In genomic region chr14:119006441-119007102, GRCm38 (mm10) we compare ENCODE assay signal across 7 mouse cellular contexts.
DNase-seq lines count a peak whose midpoint lies in the region; ATAC-seq and TF ChIP-seq lines count a peak whose summit lies in the region.

No protein-coding gene starts in this region.

- H3K4me2 ChIP-seq in intestine, embryonic 15.5 days (replicated peaks) = peak overlapping the region; percentile 78

- peak overlapping the region; percentile 33 for H3K9ac ChIP-seq in intestine, embryonic 15.5 days

- peaks cover 4% of the 10 kb centered on the region for H3K4me1 ChIP-seq in thymus, adult 2 months (replicated peaks; ENCODE audit: control insufficient read depth, insufficient read depth, low read length)
- 0 out of 2 replicates have a peak, but pooled peaks cover 2% of the 10 kb centered on the region for H3K4me1 ChIP-seq in intestine, embryonic 15.5 days (replicated peaks)
- peaks cover 15% of the 10 kb centered on the region for H3K4me1 ChIP-seq in midbrain, embryonic 10.5 days

- WGBS in thymus, adult 2 months = 1% methylated on average over 49 of the region's 49 CpGs
- WGBS in intestine, embryonic 15.5 days = under 1% methylated on average over 49 of the region's 49 CpGs
- WGBS in midbrain, embryonic 10.5 days = 2% methylated on average over 49 of the region's 49 CpGs

- TF ChIP-seq CTCF in thymus, adult 2 months (IDR thresholded peaks at IDR 0.05; ENCODE audit: borderline replicate concordance, control insufficient read depth, extremely low read depth, insufficient read depth, low read length, poor library complexity) = peak; percentile 40; the same call in 1 of the 2 replicates

- ATAC-seq in intestine, embryonic 15.5 days = peak; percentile 9; the same call in 1 of the 2 replicates

- H3K36me3 ChIP-seq in thymus, adult 2 months (ENCODE audit: control insufficient read depth, insufficient read depth, low read length) = no peaks in the 10 kb centered on the region
- no peaks in the 10 kb centered on the region for H3K36me3 ChIP-seq in intestine, embryonic 15.5 days
- H3K36me3 ChIP-seq in midbrain, embryonic 10.5 days = peaks cover 16% of the 10 kb centered on the region

- 0 out of 2 replicates have a peak, but pooled peaks have one; percentile 14 for TF ChIP-seq POLR2A in thymus, adult 2 months (IDR thresholded peaks at IDR 0.05; ENCODE audit: control insufficient read depth, extremely low read depth, insufficient read depth, low read length, poor library complexity)

- H3K9me3 ChIP-seq in intestine, embryonic 15.5 days = no peaks in the 10 kb centered on the region
- 0 out of 2 replicates have a peak, but pooled peaks cover 2% of the 10 kb centered on the region for H3K9me3 ChIP-seq in midbrain, embryonic 10.5 days (replicated peaks)

- H3K27me3 ChIP-seq in thymus, adult 2 months (ENCODE audit: control insufficient read depth, insufficient read depth, low read length) = no peaks in the 10 kb centered on the region
- H3K27me3 ChIP-seq in intestine, embryonic 15.5 days (replicated peaks) = no peaks in the 10 kb centered on the region
- H3K27me3 ChIP-seq in midbrain, embryonic 10.5 days (ENCODE audit: low read depth, poor library complexity, severe bottlenecking) = no peaks in the 10 kb centered on the region

- H3K27ac ChIP-seq in thymus, adult 2 months (ENCODE audit: control insufficient read depth, insufficient read depth, low read length) = no peak overlapping the region; the same call in 1 of the 2 replicates
- H3K27ac ChIP-seq in intestine, embryonic 15.5 days = peak overlapping the region; percentile 76
- H3K27ac ChIP-seq in midbrain, embryonic 10.5 days (replicated peaks) = peak overlapping the region; percentile 57; the same call in 1 of the 2 replicates

- H3K4me3 ChIP-seq in thymus, adult 2 months (ENCODE audit: control insufficient read depth, insufficient read depth, low read length) = peak overlapping the region; percentile 50
- H3K4me3 ChIP-seq in intestine, embryonic 15.5 days (replicated peaks) = peak overlapping the region; percentile 46
- peak overlapping the region; percentile 56 for H3K4me3 ChIP-seq in midbrain, embryonic 10.5 days

- no peak for DNase-seq in thymus, adult 2 months
- no peak for DNase-seq in thymus, adult 18-20 months
- DNase-seq in cerebellum, postnatal 25 days = peak; percentile 61 to 65
- no peak for DNase-seq in midbrain, embryonic 10.5 days (ENCODE audit: low spot score)
- no peak for DNase-seq in urinary bladder, adult 2 months (ENCODE audit: low spot score)
- DNase-seq in embryo, embryonic 10 days (ENCODE audit: low spot score) = no peak

Comparison
In these comparisons a context has a peak if more than half of its experiments do, and no peak if none do; other contexts are left out.
1. DNase-seq: peak in cerebellum, postnatal 25 days (2 of 2); none in thymus, adult 2 months (single experiment), thymus, adult 18-20 months (0 of 2), midbrain, embryonic 10.5 days (single experiment), urinary bladder, adult 2 months (single experiment) and embryo, embryonic 10 days (single experiment).
2. Peak in every context shown above with its lines, with median percentiles within 50 percentile points of each other: H3K4me3 ChIP-seq.